22 mouse cellular contexts compared by ENCODE assay signal in genomic region chr3:4594541-4594940, GRCm38 (mm10).
DNase-seq lines count a peak whose midpoint lies in the region; ATAC-seq and TF ChIP-seq lines count a peak whose summit lies in the region.
"Had no signal": no experiment of that assay in that cellular context is flagged by ENCODE, and none has a peak within 500 bp of the region (broad histone marks: within the 10 kb centered on the region; RNA-seq: fewer than 3 reads in every experiment).

No protein-coding gene starts in this region.

- H3K9ac ChIP-seq in forebrain, embryonic 13.5 days = no peak overlapping the region
- H3K9ac ChIP-seq in midbrain, postnatal 0 days (replicated peaks; ENCODE audit: low read length, poor library complexity, severe bottlenecking) = no peak overlapping the region

- no peaks in the 10 kb centered on the region for H3K36me3 ChIP-seq in forebrain, embryonic 13.5 days (ENCODE audit: poor library complexity, severe bottlenecking)
- H3K36me3 ChIP-seq in midbrain, postnatal 0 days (ENCODE audit: insufficient read depth, low read length) = no peaks in the 10 kb centered on the region
- H3K36me3 ChIP-seq: G1E had no signal

- no peak for TF ChIP-seq POLR2A in brain, embryonic 14.5 days (IDR thresholded peaks at IDR 0.05; ENCODE audit: borderline replicate concordance, extremely low read depth, insufficient read depth, insufficient read length, poor library complexity, severe bottlenecking)

- peak; percentile 7 for DNase-seq in brain, embryonic 14.5 days (ENCODE audit: low read depth)
- peak; percentile 80 for DNase-seq in retina, embryonic 14.5 days (ENCODE audit: low spot score)
- peak; percentile 55 for DNase-seq in retina, postnatal 1 day
- DNase-seq in thymus, postnatal 36 days = no peak
- no peak for DNase-seq in midbrain, postnatal 0 days (ENCODE audit: low spot score)
- DNase-seq: adrenal gland, adult 2 months; adrenal gland, adult 8-10 months; adrenal gland, postnatal 10 days; adrenal gland, postnatal 14 days; adrenal gland, postnatal 25 days; adrenal gland, postnatal 36 days; B cell, adult 2 months; cerebellum, adult 11 months; cerebellum, adult 11-12 months; cerebellum, adult 18-20 months; cerebellum, adult 2 months had no signal

- no peaks in the 10 kb centered on the region for H3K4me1 ChIP-seq in forebrain, embryonic 13.5 days
- no peaks in the 10 kb centered on the region for H3K4me1 ChIP-seq in midbrain, postnatal 0 days (ENCODE audit: insufficient read depth, low read length)

- H3K4me2 ChIP-seq in forebrain, embryonic 13.5 days = no peak overlapping the region
- H3K4me2 ChIP-seq in midbrain, postnatal 0 days (ENCODE audit: low read depth, low read length, poor library complexity, severe bottlenecking) = no peak overlapping the region

- WGBS in forebrain, embryonic 13.5 days = 79% methylated on average over 4 of the region's 4 CpGs
- WGBS in midbrain, postnatal 0 days = 87% methylated on average over 4 of the region's 4 CpGs

- ATAC-seq in forebrain, embryonic 13.5 days = no peak
- no peak for ATAC-seq in midbrain, postnatal 0 days (ENCODE audit: low FRiP score)
- ATAC-seq: activated CD4-positive, CD25-positive, alpha-beta regulatory T cell, adult 4 months; CD4-positive, CD25-positive, alpha-beta regulatory T cell, adult 4 months; Patski had no signal

- H3K27ac ChIP-seq in forebrain, embryonic 13.5 days = no peak overlapping the region
- H3K27ac ChIP-seq in midbrain, postnatal 0 days (ENCODE audit: low read depth, low read length) = no peak overlapping the region

- no peaks in the 10 kb centered on the region for H3K9me3 ChIP-seq in forebrain, embryonic 13.5 days (replicated peaks)
- no peaks in the 10 kb centered on the region for H3K9me3 ChIP-seq in midbrain, postnatal 0 days (ENCODE audit: low read length)
- H3K9me3 ChIP-seq: G1E had no signal

- H3K27me3 ChIP-seq in forebrain, embryonic 13.5 days = no peaks in the 10 kb centered on the region
- H3K27me3 ChIP-seq in midbrain, postnatal 0 days (ENCODE audit: insufficient read depth, low read length) = no peaks in the 10 kb centered on the region
- H3K27me3 ChIP-seq: CH12.LX, Patski had no signal

- TF ChIP-seq CTCF in brain, embryonic 14.5 days (IDR thresholded peaks at IDR 0.05; ENCODE audit: borderline replicate concordance, extremely low read depth, insufficient read depth, insufficient read length) = no peak
- no peak for TF ChIP-seq CTCF in midbrain, postnatal 0 days (IDR thresholded peaks at IDR 0.05)

- H3K4me3 ChIP-seq in forebrain, embryonic 13.5 days = no peak overlapping the region
- H3K4me3 ChIP-seq in midbrain, postnatal 0 days (ENCODE audit: low read depth, low read length) = no peak overlapping the region

Comparison
In these comparisons a context has a peak if more than half of its experiments do, and no peak if none do; other contexts are left out.
1. DNase-seq: peak in brain, embryonic 14.5 days (single experiment), retina, embryonic 14.5 days (single experiment) and retina, postnatal 1 day (single experiment); none in thymus, postnatal 36 days (0 of 2) and midbrain, postnatal 0 days (single experiment).